Mouse (Mus musculus) central nervous system, embryonic 14 days (tissue): ENCODE data around the gene Gm10217. TPM values are rescaled to one million over a fixed set of nuclear protein-coding genes. Genes with fewer than 3 reads are reported as not detected.

Experiments
- polyA plus RNA-seq: library from polyadenylated mRNA; depleted of rRNA; stranded (reverse); fragments of >200 nt; gene quantifications from 2 replicates; pipeline ENCODE4 v1.2.3, GENCODE M21; 2012; rRNA removed

Gene Gm10217
- not detected in 2 replicates for polyA plus RNA-seq

DNA sequence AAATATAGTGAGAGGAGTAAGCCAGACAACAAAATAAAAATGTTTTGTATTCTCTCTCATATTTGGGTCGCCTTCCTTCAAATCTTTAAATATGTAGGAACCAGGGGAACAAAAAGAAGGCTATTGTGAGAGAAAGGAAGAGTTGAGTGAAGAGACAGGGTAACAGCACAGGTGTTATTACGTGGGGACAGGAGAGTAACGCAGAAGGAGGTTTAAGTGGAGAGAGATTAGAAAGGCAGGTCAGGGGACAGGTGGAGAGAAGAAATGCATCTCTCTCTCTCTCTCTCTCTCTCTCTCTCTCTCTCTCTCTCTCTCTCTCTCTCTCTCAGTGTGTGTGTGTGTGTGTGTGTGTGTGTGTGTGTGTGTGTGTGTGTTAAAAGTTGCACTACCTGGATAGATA lies at the start of gene Gm10217:
TSS of gene Gm10217 (plus strand) at position 301 of the 400 bp plus-strand sequence.

Other genes starting within 250 kb of the Gm10217 start
- gene Fam155a, start 93.1 kb upstream of the Gm10217 start, polyA plus RNA-seq = 26.0 and 27.9 TPM in 2 replicates
- gene Lig4, start 113.4 kb downstream of the Gm10217 start, polyA plus RNA-seq = 8.9 and 9.4 TPM in 2 replicates
- gene Abhd13, start 113.5 kb downstream of the Gm10217 start, polyA plus RNA-seq = 9.4 and 9.7 TPM in 2 replicates
- gene Tnfsf13b, start 142.2 kb downstream of the Gm10217 start, polyA plus RNA-seq = 0.49 and 0.68 TPM in 2 replicates